Mouse (Mus musculus): ENCODE results near the gene 2210016F16Rik. TPM values are rescaled to one million over a fixed set of nuclear protein-coding genes. Genes with fewer than 3 reads are reported as not detected.
A peak's percentile ranks its signal among the peaks of the same experiment; 100 is the strongest.

2210016F16Rik gene
- polyA plus RNA-seq, 1 experiment from 2014 or later: 27.6 TPM

DNA sequence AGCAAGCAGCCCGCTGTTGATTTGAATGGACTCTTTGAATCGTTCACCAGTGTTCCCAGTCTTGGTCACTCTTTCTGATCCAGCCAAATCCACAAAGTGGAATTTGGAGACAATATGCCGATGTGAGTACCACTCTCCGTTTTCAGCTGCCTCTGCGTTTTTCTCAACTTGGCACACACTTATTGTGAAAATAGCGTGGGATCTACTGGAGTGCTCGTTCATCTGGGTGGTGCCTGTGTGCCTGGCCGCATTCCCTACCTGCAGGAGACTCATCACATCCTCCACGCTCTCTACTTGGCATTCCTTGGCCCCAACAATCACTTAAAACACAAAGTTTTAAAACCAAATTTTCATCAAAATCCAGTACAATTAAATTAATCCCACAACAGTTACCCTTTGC lies 40.5 kb downstream of the 2210016F16Rik start:
- 83% methylated on average over 9 of the region's 9 CpGs for WGBS
- ATAC-seq (replicated peaks; ENCODE audit: low FRiP score): no peak

DNA sequence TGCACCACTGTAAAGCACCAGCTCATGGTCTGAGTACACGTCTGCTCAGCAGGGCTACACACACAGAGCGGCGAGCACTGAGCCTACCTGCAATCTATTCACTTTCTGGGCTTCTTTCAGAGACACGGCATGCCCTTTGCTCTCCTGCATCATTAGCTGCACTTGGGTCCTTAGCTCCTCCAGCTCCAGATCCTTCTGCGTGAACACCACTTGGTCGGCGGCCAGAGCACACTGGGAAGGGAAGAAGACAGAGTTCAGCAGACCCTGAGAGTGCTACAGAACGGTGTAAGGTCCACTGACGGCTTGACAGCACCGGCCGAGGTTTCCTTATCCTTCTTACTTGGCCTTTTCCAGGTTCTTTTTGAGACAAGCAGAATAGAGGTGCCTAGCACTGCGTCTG lies 47.6 kb downstream of the 2210016F16Rik start:
- Histone ChIP-seq H3K27ac (ENCODE audit: low read depth, low read length) (no peak overlapping the region), H3K4me2 (ENCODE audit: low read depth, low read length, severe bottlenecking) (no peak overlapping the region), H3K4me1 (replicated peaks; ENCODE audit: control insufficient read depth, insufficient read depth, low read length) (no peaks in the 10 kb centered on the region), H3K27me3 (ENCODE audit: control insufficient read depth, insufficient read depth, low read length) (no peaks in the 10 kb centered on the region), H3K9me3 (ENCODE audit: control insufficient read depth, low read length) (no peaks in the 10 kb centered on the region), H3K9ac (ENCODE audit: low read length) (no peak overlapping the region), H3K36me3 (ENCODE audit: control insufficient read depth, insufficient read depth, low read length) (no peaks in the 10 kb centered on the region), H3K4me3 (ENCODE audit: low read depth, low read length) (no peak overlapping the region)
- no peak for ATAC-seq (replicated peaks; ENCODE audit: low FRiP score)
- DNase-seq (ENCODE audit: low spot score): no peak
- WGBS: 83% methylated on average over 12 of the region's 12 CpGs

More for the DNA sequence above, 40.5 kb downstream of the 2210016F16Rik start:
- H3K4me2 ChIP-seq (ENCODE audit: low read depth, low read length, severe bottlenecking): no peak overlapping the region
- no peaks in the 10 kb centered on the region for H3K36me3 ChIP-seq (ENCODE audit: control insufficient read depth, insufficient read depth, low read length)
- H3K9ac ChIP-seq (ENCODE audit: low read length): no peak overlapping the region
- H3K4me1 ChIP-seq (replicated peaks; ENCODE audit: control insufficient read depth, insufficient read depth, low read length): no peaks in the 10 kb centered on the region
- H3K27me3 ChIP-seq (ENCODE audit: control insufficient read depth, insufficient read depth, low read length): no peaks in the 10 kb centered on the region
- DNase-seq (ENCODE audit: low spot score): no peak
- H3K9me3 ChIP-seq (ENCODE audit: control insufficient read depth, low read length): no peaks in the 10 kb centered on the region
- H3K27ac ChIP-seq (ENCODE audit: low read depth, low read length): no peak overlapping the region
- no peak overlapping the region for H3K4me3 ChIP-seq (ENCODE audit: low read depth, low read length)

DNA sequence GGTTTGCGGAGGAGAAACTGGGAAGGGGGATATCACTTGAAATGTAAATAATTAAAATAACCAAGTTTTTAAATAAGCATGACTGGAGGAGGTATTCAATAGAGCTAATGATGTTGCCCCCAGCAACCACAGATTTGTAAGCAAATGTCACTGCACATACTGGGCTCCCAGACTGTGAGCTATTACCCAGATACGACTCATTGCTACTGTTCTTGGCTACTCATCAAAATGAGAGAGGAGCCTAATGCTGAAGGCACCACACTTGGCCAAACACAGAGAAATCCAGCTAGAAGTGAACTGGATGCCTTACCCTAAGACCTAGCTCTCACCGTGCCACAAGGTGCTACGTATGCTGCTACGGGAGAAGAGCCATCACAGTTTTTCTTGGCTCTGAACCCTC lies 50.9 kb downstream of the 2210016F16Rik start:
- Histone ChIP-seq H3K4me3 (ENCODE audit: low read depth, low read length) (no peak overlapping the region), H3K27me3 (ENCODE audit: control insufficient read depth, insufficient read depth, low read length) (no peaks in the 10 kb centered on the region), H3K4me2 (ENCODE audit: low read depth, low read length, severe bottlenecking) (no peak overlapping the region), H3K27ac (ENCODE audit: low read depth, low read length) (no peak overlapping the region), H3K4me1 (replicated peaks; ENCODE audit: control insufficient read depth, insufficient read depth, low read length) (no peaks in the 10 kb centered on the region), H3K36me3 (ENCODE audit: control insufficient read depth, insufficient read depth, low read length) (no peaks in the 10 kb centered on the region), H3K9me3 (ENCODE audit: control insufficient read depth, low read length) (no peaks in the 10 kb centered on the region), H3K9ac (ENCODE audit: low read length) (no peak overlapping the region)
- ATAC-seq (replicated peaks; ENCODE audit: low FRiP score) (no peak), DNase-seq (ENCODE audit: low spot score) (no peak)
- 93% methylated on average over 5 of the region's 5 CpGs for WGBS

MicroRNAs encoded within 50 kb of the gene (microRNA counts, 519-probe panel; counts per million panel counts)
- 3,151 counts per million, percentile 12 among the panel's probes with 10 or more counts for microRNA mmu-miR-7a

Small RNAs within 50 kb of the gene (microRNA-seq; reads per million reads assigned to microRNA genes)
- 432 reads per million, percentile 58 among the genes with 10 or more reads in this experiment for gene Mir7-1 (ENCODE audit: insufficient number of aligned reads)

Other genes starting within 250 kb of the 2210016F16Rik start
- 41.6 and 45.8 TPM in 2 replicates for gene Idnk, start 227.6 kb downstream of the 2210016F16Rik start, polyA plus RNA-seq (2014; fragmentation: Nextera tagmentation; extraction: Ambion mirVana)
- gene Ubqln1, start 169.6 kb downstream of the 2210016F16Rik start, polyA plus RNA-seq (2014; fragmentation: Nextera tagmentation; extraction: Ambion mirVana): 153 and 158 TPM in 2 replicates
- 44.9 and 48.5 TPM in 2 replicates for gene Gkap1, start 109.5 kb downstream of the 2210016F16Rik start, polyA plus RNA-seq (2014; fragmentation: Nextera tagmentation; extraction: Ambion mirVana)
- gene Kif27, start 26.1 kb downstream of the 2210016F16Rik start, polyA plus RNA-seq (2014; fragmentation: Nextera tagmentation; extraction: Ambion mirVana): 1.3 and 1.7 TPM in 2 replicates
- 35.9 and 40.9 TPM in 2 replicates for gene Rmi1, start 17.0 kb upstream of the 2210016F16Rik start, polyA plus RNA-seq (2014; fragmentation: Nextera tagmentation; extraction: Ambion mirVana)
- gene Hnrnpk, start 18.1 kb upstream of the 2210016F16Rik start, polyA plus RNA-seq (2014; fragmentation: Nextera tagmentation; extraction: Ambion mirVana): 2,577 and 2,646 TPM in 2 replicates
- not detected in 2 replicates for gene Slc28a3, start 225.7 kb upstream of the 2210016F16Rik start, polyA plus RNA-seq (2014; fragmentation: Nextera tagmentation; extraction: Ambion mirVana)

Measured in forebrain, embryonic 11.5 days (tissue).